Mouse (Mus musculus) heart, embryonic 11.5 days (tissue): ENCODE data around the gene Trp73. TPM values are rescaled to one million over a fixed set of nuclear protein-coding genes. Genes with fewer than 3 reads are reported as not detected.

Experiments
- ATAC-seq: fragments of 200-750 bp; cut with Nextera tagmentation; replicated peaks from 2 replicates; pipeline ENCODE4 v1.8.0; 2017; ENCODE audit warnings: moderate library complexity; ENCODE audit not compliant: insufficient number of reproducible peaks, low FRiP score, low TSS enrichment
- H3K27ac ChIP-seq: fragments of 300-500 bp; sonication (generic); 2 replicates; pipeline ENCODE4 v1.5.1; 2014; ENCODE audit warnings: mild to moderate bottlenecking, low read depth, low read length
- H3K27me3 ChIP-seq: fragments of 300-500 bp; sonication (generic); 2 replicates; pipeline ENCODE4 v1.6.1; 2014; ENCODE audit warnings: mild to moderate bottlenecking, low read length, mixed read lengths; ENCODE audit not compliant: control insufficient read depth, insufficient read depth
- H3K36me3 ChIP-seq: fragments of 300-500 bp; sonication (generic); 2 replicates; pipeline ENCODE4 v1.6.1; 2014; ENCODE audit warnings: mild to moderate bottlenecking, low read length, moderate library complexity, mixed read lengths; ENCODE audit not compliant: control insufficient read depth, insufficient read depth
- H3K4me1 ChIP-seq: fragments of 300-500 bp; sonication (generic); 2 replicates; pipeline ENCODE4 v1.6.1; 2014; ENCODE audit warnings: low read length; ENCODE audit not compliant: control insufficient read depth, insufficient read depth
- H3K4me2 ChIP-seq: fragments of 300-500 bp; sonication (generic); 2 replicates; pipeline ENCODE4 v1.6.1; 2014; ENCODE audit warnings: mild to moderate bottlenecking, moderate library complexity
- H3K4me3 ChIP-seq: fragments of 300-500 bp; sonication (generic); 2 replicates; pipeline ENCODE4 v1.5.1; 2014; ENCODE audit warnings: low read depth, low read length
- H3K9ac ChIP-seq: fragments of 300-500 bp; sonication (generic); 2 replicates; pipeline ENCODE4 v1.6.1; 2014; ENCODE audit warnings: mild to moderate bottlenecking, low read depth, low read length, moderate library complexity
- H3K9me3 ChIP-seq: fragments of 300-500 bp; sonication (generic); replicated peaks from 2 replicates; pipeline ENCODE4 v1.6.1; 2016; ENCODE audit warnings: low read length; ENCODE audit not compliant: control insufficient read depth
- WGBS: fragments of 180-500 bp; shearing (Covaris S2); extraction: QIAGEN DNeasy Blood & Tissue Kit; methylation state at CpG from one replicate; pipeline ENCODE4 v1.1.7; 2014; ENCODE audit not compliant: insufficient replicate concordance; 5-methylcytosine and 5-hydroxymethylcytosine counted together
- polyA plus RNA-seq: library from polyadenylated mRNA; unstranded; fragments of >200 nt; fragmentation: Nextera tagmentation; extraction: Ambion mirVana; gene quantifications from 2 replicates; pipeline ENCODE4 v1.2.1, GENCODE M21; 2014

Trp73 gene
- polyA plus RNA-seq, 1 experiment from 2014 or later, result not detected

GRCm38 (mm10) chr4:154015476-154015875 lies 124.5 kb downstream of the Trp73 start:
- no peaks in the 10 kb centered on the region for H3K9me3 ChIP-seq
- H3K36me3 ChIP-seq, result peaks cover 34% of the 10 kb centered on the region
- no peak overlapping the region for H3K4me3 ChIP-seq
- H3K9ac ChIP-seq, result no peak overlapping the region
- no peak for ATAC-seq
- H3K27me3 ChIP-seq, result no peaks in the 10 kb centered on the region
- 94% methylated on average over 11 of the region's 11 CpGs for WGBS
- no peak overlapping the region for H3K27ac ChIP-seq
- H3K4me1 ChIP-seq, result peaks cover 13% of the 10 kb centered on the region
- no peak overlapping the region for H3K4me2 ChIP-seq

GRCm38 (mm10) chr4:154012132-154012882 lies 127.7 kb downstream of the Trp73 start:
- Histone ChIP-seq H3K36me3 (peaks cover 15% of the 10 kb centered on the region), H3K4me1 (peaks cover 13% of the 10 kb centered on the region), H3K4me2 (peak overlapping the region; percentile 89), H3K9me3 (no peaks in the 10 kb centered on the region), H3K4me3 (peak overlapping the region; percentile 100), H3K27ac (peak overlapping the region; percentile 68), H3K9ac (peak overlapping the region; percentile 93), H3K27me3 (no peaks in the 10 kb centered on the region)
- ATAC-seq, result no peak
- 2% methylated on average over 55 of the region's 55 CpGs for whole genome bisulfite sequencing

- under 1% methylated on average over 50 of the region's 59 CpGs for WGBS
Observed at GRCm38 (mm10) chr4:154011646-154012089, 128.3 kb downstream of the Trp73 start, which contains the start of gene Lrrc47. TSS of gene Lrrc47 (plus strand) at chr4:154011731.

GRCm38 (mm10) chr4:154010907-154011645 lies 128.9 kb downstream of the Trp73 start:
- Histone ChIP-seq H3K9me3 (no peaks in the 10 kb centered on the region), H3K4me1 (peaks cover 13% of the 10 kb centered on the region), H3K27me3 (no peaks in the 10 kb centered on the region), H3K9ac (peak overlapping the region; percentile 93), H3K4me2 (peak overlapping the region; percentile 89), H3K27ac (peak overlapping the region; percentile 46; the same call in 1 of the 2 replicates), H3K36me3 (peaks cover 13% of the 10 kb centered on the region), H3K4me3 (peak overlapping the region; percentile 100)
- ATAC-seq, result no peak
- WGBS, result 28% methylated on average over 13 of the region's 13 CpGs

More at GRCm38 (mm10) chr4:154011646-154012089, 128.3 kb downstream of the Trp73 start, which contains the start of gene Lrrc47:
- H3K4me1 ChIP-seq, result peaks cover 13% of the 10 kb centered on the region
- H3K36me3 ChIP-seq, result peaks cover 14% of the 10 kb centered on the region
- H3K4me2 ChIP-seq, result peak within 1 kb of the TSS; percentile 89
- ATAC-seq, result peak; percentile 89
- no peaks in the 10 kb centered on the region for H3K27me3 ChIP-seq
- no peaks in the 10 kb centered on the region for H3K9me3 ChIP-seq
- peak within 1 kb of the TSS; percentile 68 for H3K27ac ChIP-seq
- peak within 1 kb of the TSS; percentile 100 for H3K4me3 ChIP-seq
- H3K9ac ChIP-seq, result peak within 1 kb of the TSS; percentile 93

GRCm38 (mm10) chr4:154007759-154008158 lies 132.2 kb downstream of the Trp73 start:
- Histone ChIP-seq H3K9ac (no peak overlapping the region), H3K4me3 (no peak overlapping the region), H3K27me3 (no peaks in the 10 kb centered on the region), H3K36me3 (peaks cover 11% of the 10 kb centered on the region; the same call in 1 of the 2 replicates), H3K4me2 (no peak overlapping the region), H3K27ac (no peak overlapping the region), H3K4me1 (peaks cover 4% of the 10 kb centered on the region), H3K9me3 (no peaks in the 10 kb centered on the region)
- WGBS, result 79% methylated on average over 4 of the region's 4 CpGs
- ATAC-seq, result no peak

- Histone ChIP-seq H3K27me3 (no peaks in the 10 kb centered on the region), H3K36me3 (peaks cover 13% of the 10 kb centered on the region; the same call in 1 of the 2 replicates), H3K9ac (no peak overlapping the region), H3K4me2 (no peak overlapping the region), H3K4me1 (no peaks in the 10 kb centered on the region), H3K27ac (no peak overlapping the region), H3K9me3 (no peaks in the 10 kb centered on the region), H3K4me3 (no peak overlapping the region)
- ATAC-seq, result no peak
- WGBS, result 89% methylated on average over 6 of the region's 6 CpGs
Observed at GRCm38 (mm10) chr4:154006264-154006663, 133.7 kb downstream of the Trp73 start.

Other genes starting within 250 kb of the Trp73 start
- 50.5 and 57.8 TPM in 2 replicates for gene A430005L14Rik, start 183.0 kb downstream of the Trp73 start, polyA plus RNA-seq
- 4.9 and 7.5 TPM in 2 replicates for gene Dffb, start 165.1 kb downstream of the Trp73 start, polyA plus RNA-seq
- 11.4 and 14.3 TPM in 2 replicates for gene Cep104, start 165.0 kb downstream of the Trp73 start, polyA plus RNA-seq
- 13.4 and 14.7 TPM in 2 replicates for gene Lrrc47, start 128.5 kb downstream of the Trp73 start, polyA plus RNA-seq
- 95.7 and 104 TPM in 2 replicates for gene Smim1, start 114.0 kb downstream of the Trp73 start, polyA plus RNA-seq
- not detected in 2 replicates for gene Ccdc27, start 97.5 kb downstream of the Trp73 start, polyA plus RNA-seq
- gene Wrap73, start 2.2 kb upstream of the Trp73 start, polyA plus RNA-seq, result 22.1 and 26.5 TPM in 2 replicates
- gene Tprgl, start 20.5 kb upstream of the Trp73 start, polyA plus RNA-seq, result 125 and 135 TPM in 2 replicates
- 8.6 and 8.8 TPM in 2 replicates for gene Megf6, start 30.5 kb upstream of the Trp73 start, polyA plus RNA-seq
- gene Arhgef16, start 161.5 kb upstream of the Trp73 start, polyA plus RNA-seq, result 1.1 and 1.5 TPM in 2 replicates
- gene B230104I21Rik, start 195.9 kb upstream of the Trp73 start, polyA plus RNA-seq, result 0.24 TPM in 1 of 2 replicates, not detected in the other